Mouse (Mus musculus) cortical plate, adult 2 months (tissue): ENCODE data around the gene Pde8b.

ENCODE experiments used
- CTCF ChIP-seq: fragments of 200-500 bp; IDR thresholded peaks from 2 replicates; pipeline ENCODE4 v1.5.1; 2011; ENCODE audit warnings: mild to moderate bottlenecking, control low read depth, low read length; ENCODE audit not compliant: insufficient read depth; ENCODE audit errors: extremely low read depth
- POLR2A ChIP-seq: fragments of 200-500 bp; IDR thresholded peaks from 2 replicates; pipeline ENCODE4 v1.6.1; 2011; ENCODE audit warnings: mild to moderate bottlenecking, low read length, control low read depth; ENCODE audit not compliant: insufficient read depth; ENCODE audit errors: extremely low read depth

DNA sequence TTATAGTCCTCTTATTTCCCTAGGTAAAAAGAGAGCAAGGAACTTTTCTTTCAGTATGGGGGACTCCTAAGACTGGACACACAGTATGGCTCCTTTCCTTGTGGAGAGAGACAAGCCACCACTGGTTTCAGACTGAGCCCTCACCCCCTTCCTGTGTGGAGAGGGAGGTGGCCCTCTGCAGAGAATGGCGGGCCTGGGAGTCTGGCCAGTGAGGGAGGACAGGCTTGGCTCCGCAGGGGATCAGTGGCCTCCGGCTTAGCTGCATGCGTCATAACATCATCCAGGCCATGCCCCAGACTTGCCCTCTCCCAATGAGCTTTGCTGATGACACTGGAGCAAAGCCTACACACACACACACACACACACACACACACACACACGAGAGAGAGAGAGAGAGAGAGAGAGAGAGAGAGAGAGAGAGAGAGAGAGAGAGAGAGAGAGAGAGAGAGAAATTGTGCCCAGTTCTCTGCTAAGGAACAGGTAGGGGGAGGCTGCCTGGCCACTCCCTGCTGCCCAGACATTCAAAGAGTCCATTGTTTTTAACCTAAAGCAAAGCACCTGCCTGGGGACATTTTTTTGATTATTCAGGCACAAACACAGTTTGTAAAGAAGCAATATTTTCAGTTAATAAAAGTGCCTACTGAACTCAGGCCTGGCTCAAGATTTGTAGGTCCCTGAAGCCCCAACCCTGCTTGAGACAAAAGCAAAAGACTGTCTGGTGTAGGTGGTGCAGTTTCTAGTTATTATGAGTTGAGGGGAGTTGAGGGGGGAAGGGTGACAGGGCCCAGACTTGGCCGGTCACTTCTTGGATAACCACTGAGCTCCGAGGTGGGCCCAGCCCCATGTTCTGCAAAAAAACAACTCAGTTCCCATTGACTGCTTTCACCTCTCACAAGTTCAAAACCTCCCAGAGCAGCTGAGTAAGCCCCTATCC is 31.9 kb upstream of the Pde8b start:
- TF ChIP-seq CTCF (no peak), POLR2A (no peak)
